Mouse (Mus musculus) layer of hippocampus, adult 8-10 months (tissue): Measurements from ENCODE around the gene Hipk1. TPM values are rescaled to one million over a fixed set of nuclear protein-coding genes. Genes with fewer than 3 reads are reported as not detected.
A peak's percentile ranks its signal among the peaks of the same experiment; 100 is the strongest.
"Not testable (repeated sequence)": the region's sequence is repeated elsewhere in the genome, so short reads cannot be mapped to it uniquely, and the experiment has no call there.

Experiments
- DNase-seq, 2 experiments: peaks; one replicate each; pipeline ENCODE4 v3.0.0; 2022; ENCODE audit warnings: low spot score in 2 of 2
- total RNA-seq, 4 experiments: library from RNA; stranded (reverse); gene quantifications; 2 replicates each; pipeline ENCODE4 v1.2.4; 2022

The Hipk1 gene
- total RNA-seq: 100 to 1,000 TPM; 115 to 141 (median 129) TPM

DNA sequence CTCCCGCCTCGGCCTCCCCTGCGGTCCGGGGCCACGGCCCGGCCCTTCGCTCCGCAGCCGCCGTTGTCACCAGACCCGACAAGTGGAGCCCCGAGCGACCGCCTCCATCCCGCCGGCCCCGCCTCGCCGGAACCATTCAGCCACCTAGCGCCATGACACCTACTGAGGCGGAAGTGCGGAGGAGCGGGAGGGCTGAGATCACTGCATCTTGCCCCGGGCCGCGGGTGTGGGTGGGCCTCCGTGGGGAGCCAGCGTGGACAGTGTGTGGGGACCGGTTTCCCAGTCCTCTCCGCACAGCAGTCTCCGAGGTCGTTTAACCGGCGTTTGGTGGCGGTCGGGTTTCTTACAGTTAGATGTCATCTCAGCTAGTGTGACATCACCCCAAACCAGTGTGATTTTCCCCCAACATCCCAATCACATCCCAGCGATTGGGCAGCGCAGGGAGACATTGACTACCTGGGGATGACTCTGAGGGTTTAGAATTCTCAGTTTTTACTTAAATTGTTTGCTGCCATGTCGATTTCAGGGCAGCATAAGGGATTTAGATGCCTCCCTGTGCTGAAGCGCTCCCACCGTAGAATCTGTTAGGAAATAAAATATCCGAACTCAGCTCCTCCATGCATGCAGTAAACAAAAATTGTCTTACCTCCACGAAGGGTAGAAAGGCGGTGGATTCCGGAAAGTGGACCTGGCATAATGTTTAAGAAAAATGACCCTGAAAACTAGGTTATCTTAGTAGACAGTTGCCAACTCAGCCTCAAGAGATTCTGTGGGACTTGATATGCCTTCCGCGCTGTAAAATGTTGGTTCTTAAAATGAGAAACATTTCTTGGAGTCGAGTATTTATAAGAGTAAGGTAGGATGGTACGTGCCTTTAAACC is at the start of gene Hipk1:
Hipk1 (minus strand) TSS at position 334 of the 881 bp plus-strand sequence.
- DNase-seq: peak; percentile 92 to 94

DNA sequence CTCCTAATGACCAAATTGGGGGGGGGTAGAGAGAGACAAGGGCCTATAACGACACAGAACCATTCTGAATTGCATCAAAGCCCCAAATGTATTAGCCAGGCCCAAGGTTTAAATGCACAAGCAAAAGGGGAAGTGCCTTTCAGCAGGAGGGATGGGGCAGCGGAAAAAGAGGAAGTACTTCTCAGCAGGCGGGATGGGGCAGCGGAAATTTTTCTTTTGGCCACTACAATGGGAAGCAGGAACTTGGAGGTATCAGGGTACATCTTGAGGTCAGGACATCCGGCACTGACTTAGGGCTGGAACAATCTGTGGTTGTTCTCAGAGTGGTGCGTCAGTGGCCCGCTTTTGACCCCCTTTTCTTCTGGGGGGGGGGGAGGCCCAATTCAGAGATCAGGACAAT is 49.6 kb upstream of the Hipk1 start:
- DNase-seq: not testable (repeated sequence)

DNA sequence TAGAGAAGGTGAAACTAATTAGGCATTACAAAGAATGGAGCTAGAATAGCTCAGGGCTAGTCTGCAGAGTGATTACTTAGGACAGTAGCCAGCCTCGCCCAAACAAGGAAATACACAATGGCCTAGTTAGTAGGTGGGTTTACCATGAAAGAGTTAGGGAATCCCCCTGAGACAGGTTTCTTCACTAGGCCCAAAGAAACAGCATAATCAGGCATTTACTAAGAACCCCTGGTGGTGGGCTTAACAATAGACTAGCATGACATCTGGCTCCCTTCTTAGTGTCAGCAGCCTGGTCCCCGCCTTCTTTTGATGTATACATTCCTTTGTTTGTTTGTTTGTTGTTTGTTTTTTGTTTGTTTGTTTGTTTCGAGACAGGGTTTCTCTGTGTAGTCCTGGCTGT is 48.8 kb upstream of the Hipk1 start:
- DNase-seq: not testable (repeated sequence)

DNA sequence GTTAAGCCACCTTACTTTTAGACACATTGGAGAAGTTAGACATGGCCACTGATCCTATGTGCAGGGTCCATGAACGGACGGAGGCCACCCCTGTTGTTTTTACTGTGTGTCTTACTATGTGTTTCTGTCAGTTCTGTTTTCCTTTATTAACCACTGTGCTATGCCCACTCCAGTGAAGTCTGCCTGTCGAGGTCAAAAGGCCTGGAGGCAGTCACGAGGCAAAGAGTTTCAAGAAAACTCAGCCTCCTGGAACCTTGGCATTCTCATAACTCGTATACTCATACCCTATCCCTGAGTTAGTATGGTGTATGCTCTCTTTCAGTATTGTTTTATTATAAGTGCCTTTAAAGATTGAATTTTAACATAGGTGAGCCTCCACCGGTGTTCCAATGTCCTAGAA is 48.3 kb upstream of the Hipk1 start:
- DNase-seq: no peak

DNA sequence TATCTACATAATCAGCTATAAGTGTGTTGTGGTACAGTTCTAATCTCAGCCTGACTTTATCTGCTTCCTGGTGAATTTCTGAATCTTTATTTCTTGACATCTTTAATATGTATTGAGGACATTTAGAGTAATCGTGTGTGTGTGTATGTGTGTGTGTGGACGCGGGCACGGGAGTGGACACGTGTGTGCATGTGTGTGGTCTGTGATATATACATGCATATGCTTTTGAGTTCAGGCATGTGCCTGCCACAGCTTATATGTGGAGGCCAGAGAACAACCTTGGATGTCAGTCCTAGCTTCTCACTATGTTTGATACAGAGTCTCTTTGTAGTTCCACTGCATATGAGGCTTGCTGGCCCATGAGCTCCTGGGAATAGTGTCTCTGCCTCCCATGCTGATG is 45.1 kb upstream of the Hipk1 start:
- DNase-seq: no peak

DNA sequence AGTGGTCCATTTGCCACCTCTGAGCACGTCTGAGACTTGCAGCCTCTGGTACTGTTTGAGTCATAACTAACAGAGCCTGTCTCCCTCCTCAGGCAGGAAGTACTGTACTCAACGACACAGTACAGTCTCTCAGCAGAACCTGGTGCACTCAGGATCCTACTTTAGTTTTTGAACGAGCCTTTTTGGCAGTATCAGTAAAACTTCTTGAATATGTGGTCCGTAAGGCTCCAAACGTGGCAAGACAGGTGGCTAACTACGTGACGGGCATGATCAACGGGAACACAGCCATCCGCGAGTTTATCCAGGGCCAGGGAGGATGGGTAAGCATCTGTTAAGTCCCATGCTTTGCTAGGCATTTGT is 44.6 kb upstream of the Hipk1 start:
- DNase-seq: peak in 1 of 2 experiments; percentile 23

DNA sequence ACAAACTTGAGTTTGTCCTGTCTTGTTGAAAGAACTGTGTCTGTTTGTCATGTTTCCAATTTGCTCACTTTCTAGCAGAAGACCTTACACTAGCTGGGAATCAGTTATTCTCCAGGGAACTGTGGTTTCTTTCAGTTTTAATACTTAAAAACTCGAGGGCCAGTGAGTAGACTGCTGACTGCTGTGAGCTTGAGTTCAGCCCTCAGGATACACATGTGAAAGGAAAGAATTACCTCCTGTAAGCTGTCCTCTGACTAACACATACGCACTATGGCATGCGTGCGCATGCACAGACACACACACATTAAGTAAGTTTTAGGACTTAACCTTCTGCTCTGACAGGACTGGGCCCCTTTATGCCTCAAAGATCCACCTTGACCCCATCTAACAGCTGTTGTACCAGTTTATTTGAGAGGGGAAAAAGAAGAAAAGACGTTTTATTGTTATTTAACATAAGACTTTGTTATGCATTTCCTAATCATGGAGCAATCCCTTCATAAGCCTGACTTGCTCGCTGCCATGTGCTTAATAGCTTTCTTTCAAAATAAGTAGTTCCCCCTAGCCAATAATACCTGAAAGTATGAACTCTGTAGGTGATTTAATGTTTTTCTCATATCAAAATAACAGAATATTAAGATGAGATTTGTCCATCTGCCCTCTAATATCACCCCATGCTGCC is 44.0 kb upstream of the Hipk1 start:
- no peak for DNase-seq

DNA sequence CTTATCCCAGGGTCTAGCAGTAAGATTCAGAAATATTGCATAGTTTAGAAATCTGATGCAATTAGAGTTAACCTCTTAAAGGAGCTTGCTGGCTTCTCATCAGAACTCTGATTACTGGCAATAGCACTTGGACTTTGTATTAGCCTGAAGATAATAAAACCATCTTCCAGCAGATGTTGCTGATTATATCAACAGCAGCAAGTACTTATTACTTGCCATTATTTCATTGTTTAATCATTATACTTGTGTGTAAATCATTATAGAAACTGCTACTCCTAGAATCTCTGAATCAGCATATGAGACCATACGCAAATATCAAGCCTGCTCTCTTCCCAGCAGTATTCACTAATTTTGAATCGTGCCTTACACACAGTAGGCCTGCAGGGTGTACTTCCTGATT is 42.6 kb upstream of the Hipk1 start:
- no peak for DNase-seq

DNA sequence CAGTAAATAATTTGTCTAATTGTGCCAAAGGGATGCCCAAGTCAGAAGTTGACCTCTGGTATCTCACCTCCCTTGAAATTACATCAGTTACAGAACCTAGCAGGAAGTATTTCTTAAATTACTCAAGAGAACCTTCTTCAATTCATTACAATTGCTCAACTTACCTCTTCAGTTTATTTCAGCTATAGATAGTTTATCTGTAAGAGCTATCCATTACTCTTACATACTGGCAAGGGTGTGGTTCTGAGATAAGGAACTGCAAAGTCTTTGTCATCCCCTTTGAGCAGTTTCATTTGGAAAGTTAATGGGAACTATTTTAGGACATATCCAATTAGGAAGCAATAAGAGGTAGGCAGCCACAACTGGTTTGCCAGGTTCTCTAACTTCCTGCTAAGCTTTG is 41.1 kb upstream of the Hipk1 start, which contains the start of gene Bcl2l15:
Bcl2l15 (plus strand) TSS at position 176 of the 400 bp plus-strand sequence.
- no peak for DNase-seq

DNA sequence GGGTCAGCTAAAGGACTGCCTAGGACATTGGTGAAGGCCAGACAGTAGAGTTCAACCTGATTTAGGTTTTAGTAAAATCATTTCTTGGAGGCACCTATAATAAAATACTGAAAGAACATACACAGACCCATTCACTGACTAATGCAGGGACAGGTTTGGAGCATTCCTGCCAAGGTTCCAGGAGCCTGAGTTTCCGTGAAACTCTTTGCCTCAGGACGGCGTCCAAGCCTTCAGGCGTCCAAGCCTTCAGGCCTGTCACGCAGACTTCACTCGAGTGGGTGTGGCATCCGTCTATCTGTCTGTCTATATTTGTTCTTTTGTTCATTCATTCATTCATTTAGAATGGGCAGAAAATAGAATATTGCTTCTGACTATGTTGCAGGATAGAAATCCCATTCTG is 39.8 kb upstream of the Hipk1 start:
- no peak for DNase-seq

DNA sequence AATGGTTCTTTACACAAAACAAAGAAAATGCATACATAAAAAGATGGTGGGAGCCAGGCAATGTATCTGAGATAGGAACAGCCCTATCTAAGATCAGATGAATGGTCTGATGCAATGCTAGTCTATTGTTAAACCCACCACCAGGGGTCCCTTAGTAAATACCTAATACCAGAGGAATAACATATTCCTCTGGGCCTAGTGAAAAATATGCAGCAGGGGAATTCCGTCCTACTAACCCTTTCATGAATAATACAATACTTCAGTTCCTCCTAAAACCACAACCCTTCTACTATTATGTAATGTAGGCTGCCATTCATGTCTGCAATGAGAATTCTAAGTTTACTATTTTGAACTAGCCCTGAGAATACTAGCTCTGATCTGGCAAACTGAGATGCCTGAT is 39.3 kb upstream of the Hipk1 start:
- not testable (repeated sequence) for DNase-seq

DNA sequence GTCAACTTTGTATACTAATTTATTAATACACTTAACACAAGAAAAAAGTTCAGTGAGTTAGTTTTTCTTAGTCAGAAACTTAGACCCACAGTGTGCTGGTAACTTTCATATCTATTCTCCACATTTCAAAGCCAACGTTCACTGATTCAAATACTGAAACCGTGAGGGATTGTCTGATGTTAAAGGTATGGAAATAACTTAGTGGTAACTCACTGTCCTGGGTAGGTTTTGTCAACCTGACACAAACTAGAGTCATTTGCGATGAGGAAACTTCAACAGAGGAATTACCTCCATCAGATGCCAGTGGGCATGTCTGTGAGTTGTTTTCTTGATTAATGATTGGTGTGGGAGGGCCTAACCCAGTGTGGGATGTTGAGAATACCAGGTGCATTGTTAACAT is 37.7 kb upstream of the Hipk1 start:
- DNase-seq: no peak

DNA sequence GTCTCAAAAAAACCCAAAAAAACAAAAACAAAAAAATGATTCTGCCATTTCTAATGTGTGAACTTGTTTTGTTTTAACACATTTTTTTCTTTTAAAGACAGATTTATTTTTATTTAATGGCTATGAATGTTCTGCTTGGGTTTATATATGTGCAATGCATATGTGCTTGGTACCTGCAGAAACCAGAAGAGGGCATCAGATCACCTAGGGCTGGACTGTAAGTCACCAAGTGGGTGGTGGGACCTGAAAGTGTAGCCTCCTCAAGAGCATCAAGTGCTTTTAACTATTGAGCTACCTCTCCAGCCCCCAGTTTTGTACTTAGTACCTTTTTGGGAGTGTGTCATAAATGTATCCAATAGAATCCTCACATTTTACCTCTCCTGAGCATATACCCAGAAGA is 36.2 kb upstream of the Hipk1 start:
- DNase-seq: no peak

DNA sequence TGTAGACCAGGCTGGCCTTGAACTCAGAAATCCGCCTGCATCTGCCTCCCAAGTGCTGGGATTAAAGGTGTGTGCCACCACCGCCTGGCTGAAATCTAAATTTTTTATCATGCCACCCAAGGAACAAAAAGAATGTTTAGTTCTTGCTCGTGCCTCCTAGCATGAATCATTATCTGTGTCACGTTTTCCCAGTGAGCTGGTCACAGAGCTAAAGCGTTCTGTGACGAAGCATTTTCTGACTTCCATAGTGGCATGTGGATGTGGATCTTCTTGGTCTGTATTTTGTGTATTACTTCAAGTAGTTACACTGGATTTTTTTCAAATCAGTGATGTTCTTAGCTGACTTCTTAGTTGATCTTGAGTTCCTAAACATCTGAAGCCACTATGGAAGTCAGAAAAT is 19.6 kb upstream of the Hipk1 start:
- no peak for DNase-seq

DNA sequence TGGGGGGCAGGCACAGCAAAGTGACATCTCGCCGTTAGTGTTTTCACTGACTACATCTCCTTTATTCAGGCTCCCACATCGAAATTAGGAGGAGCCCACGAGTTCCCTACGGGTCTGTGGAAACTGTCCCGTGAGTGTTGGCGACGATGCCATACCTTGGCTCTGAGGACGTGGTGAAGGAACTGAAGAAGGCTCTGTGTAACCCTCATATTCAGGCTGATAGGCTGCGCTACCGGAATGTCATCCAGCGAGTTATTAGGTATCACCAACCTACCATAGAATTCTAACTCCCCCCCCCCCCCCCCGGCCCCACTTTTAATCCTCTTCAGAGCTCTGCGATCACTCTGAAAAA is 18.4 kb upstream of the Hipk1 start:
- no peak for DNase-seq

DNA sequence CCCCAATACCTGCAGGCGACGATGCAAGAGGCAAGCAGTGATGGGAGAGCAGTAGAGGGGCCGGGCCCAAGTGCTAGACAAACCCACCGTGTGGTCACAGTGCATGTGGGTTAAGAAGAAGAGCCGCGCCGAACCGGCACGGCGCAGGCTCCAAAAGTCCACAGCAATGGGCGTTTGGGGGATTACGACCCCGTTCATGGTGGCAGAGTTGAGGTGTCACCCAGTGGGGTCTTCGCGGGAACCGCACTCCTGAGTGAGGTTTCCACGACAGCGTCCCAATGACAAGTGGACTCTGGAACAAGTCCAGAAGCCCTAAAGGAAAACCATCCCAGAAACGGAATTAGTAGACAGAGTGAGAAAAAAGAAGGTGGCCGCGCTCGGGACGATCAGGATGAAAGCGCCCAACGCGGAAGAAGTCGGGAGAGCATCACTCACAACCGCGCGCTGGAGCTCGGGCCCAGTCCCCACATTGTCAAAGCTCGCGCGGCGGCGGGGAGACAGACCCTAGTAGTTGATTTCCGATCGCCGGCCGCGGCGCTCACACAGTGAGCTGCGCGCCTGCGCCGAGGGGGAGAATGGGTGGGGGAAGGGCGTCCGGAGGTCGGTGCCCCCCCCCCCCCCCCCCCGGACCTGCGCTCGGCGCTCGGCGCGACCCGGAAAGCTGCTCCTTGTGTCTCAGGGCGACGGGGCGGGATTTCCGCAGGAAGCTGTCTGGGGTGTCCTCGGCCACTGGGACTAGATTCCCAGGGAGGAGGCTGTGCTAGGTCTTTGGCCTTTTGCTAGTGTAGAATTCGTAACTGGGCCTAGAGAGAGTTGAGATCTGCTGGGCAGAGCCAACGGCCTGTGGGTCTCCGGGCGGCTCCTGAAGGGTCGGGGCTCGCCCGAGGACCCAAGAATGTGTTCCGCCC is 17.8 kb upstream of the Hipk1 start, which contains the start of the genes Dclre1b, Ap4b1 and Gm43064:
Dclre1b (minus strand) TSS at position 554 of the 908 bp plus-strand sequence.
Ap4b1 (plus strand) TSS at position 630 of the 908 bp plus-strand sequence.
Gm43064 (plus strand) TSS at position 683 of the 908 bp plus-strand sequence.
- peak; percentile 74 to 83 for DNase-seq

DNA sequence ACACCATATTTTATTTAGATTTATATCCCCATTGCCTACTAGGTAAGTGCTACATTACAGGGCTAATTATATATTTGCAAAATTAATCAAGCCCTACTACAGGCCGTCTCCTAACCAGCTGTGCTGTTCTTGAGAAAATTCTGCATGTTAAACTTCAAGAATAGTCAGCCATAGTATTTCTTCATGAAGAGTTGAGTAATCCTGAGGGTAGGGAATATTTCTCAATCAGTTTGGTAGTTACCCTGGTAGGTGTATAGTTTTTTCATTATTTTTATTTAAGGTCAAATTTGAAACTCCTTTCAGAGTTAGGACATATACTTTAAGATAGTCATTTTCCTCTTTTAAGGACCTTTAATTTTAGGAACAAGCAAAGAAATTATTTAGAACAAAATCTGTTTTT is 14.3 kb upstream of the Hipk1 start:
- no peak for DNase-seq

DNA sequence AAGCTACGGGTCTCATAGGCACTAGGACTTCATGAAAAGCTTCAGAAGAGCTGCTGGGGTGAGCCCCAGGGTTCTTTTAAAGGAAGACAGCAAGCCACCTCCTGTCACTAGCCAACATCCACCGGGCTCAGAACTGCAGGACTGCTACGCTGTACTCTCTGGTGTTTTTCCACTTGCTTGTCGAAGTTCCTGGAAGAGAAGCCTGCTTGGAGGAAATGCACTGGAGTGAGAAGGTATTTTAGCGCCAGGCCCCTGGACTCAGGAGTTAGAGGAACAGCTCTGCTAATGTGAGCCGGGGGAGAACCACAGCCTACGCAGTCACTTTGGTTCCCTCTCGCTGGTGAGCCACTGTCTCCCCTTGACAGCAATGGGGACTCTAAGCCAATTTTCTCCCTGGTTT is 11.5 kb upstream of the Hipk1 start:
- DNase-seq: no peak

DNA sequence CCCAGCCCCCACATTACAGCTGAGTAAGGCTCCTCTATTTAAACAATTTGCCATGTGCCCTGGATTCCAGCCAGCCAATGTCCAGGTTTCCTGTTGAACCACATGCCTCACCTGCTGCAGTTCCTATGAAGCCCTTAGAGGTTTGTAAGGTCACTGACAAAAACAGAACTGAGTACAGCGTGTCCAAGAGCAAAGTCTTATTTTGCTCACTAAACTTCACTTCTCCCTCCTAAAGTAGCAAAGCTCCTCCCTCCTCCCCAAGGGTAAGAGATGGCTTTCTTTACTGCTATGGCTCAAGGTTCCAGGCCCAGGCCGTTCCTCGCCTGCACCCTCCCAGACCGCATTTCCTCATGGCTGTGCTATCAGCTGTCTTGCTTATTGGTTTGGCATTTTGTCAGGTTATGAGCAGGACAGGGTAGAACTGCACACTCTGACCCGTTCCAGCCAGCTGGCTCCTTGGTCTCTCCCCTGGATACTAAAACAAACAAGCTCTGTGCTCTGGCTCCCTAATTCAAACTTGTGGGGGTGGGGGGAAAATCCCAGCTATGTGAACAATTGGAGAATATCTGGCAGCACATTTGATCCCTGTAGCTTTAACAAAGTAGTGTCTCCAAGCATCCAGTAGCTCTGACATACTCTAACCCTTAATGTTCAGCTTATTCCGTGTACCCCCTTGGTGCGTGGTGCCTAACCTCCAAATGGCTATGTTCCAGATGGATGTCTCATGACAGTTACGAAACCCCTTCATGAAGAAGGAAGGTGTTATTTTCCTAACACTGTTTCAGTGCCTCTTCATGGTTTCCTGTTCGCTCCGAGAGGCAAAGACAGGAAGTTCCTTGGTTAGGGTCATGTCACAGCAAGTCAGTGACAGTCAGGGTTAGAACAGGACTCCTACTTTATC is 10.5 kb upstream of the Hipk1 start:
- peak; percentile 69 to 81 for DNase-seq

DNA sequence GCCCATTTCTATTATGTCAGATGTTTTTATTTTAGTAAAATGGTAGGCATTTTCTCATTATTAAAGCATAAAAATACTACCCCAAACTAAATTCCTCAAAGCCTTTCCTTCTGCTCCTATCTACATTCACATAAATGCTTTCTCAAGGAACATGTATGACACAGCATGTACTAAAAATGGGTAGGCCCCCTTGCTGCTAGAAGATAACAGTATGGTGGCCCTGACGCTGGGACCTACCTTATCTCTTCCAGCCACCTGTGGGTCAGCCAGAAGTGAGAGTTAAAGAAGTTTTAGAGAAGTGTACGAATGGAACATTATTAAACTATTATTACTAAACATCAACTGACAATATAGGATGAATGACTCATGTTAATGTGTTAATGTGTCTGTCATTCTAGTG is 8.1 kb upstream of the Hipk1 start:
- no peak for DNase-seq

DNA sequence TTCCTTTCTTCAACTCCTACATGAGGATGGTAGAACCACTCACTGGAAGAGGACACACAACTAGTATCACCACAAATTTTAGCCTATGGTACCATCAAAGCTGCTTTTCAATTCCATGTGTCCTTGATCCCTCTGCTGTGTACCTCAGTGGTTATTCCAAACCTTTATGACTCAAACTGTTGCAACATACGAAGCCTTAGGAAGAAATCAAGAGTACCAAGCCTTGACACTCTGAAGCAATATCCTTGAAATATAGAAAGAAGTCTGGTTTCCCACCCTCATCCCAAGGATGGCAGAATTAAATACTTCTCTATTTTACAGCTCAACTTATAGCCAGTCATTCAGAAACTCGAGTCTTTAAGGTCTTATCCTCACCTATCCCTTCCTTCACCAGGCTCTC is 5.0 kb upstream of the Hipk1 start:
- no peak for DNase-seq
